ENCODE assay signal across 8 mouse cellular contexts in genomic region chr17:26948316-26949050, GRCm38 (mm10). TPM values are rescaled to one million over a fixed set of nuclear protein-coding genes. Genes with fewer than 3 reads are reported as not detected.
DNase-seq lines count a peak whose midpoint lies in the region; ATAC-seq and TF ChIP-seq lines count a peak whose summit lies in the region.

No protein-coding gene starts in this region.

- peak overlapping the region; percentile 69 for H3K4me3 ChIP-seq in embryonic facial prominence, embryonic 13.5 days
- H3K4me3 ChIP-seq in hindbrain, embryonic 10.5 days, result peak overlapping the region; percentile 75
- H3K4me3 ChIP-seq in midbrain, embryonic 11.5 days (ENCODE audit: low read depth, low read length), result peak overlapping the region; percentile 79

- 1% methylated on average over 16 of the region's 87 CpGs for WGBS in embryonic facial prominence, embryonic 13.5 days
- WGBS in hindbrain, embryonic 10.5 days, result under 1% methylated on average over 54 of the region's 87 CpGs
- WGBS in midbrain, embryonic 11.5 days, result 0% methylated on average over 16 of the region's 87 CpGs

- DNase-seq in layer of hippocampus, adult 11-12 months (ENCODE audit: low spot score), result peak; percentile 59
- DNase-seq in layer of hippocampus, adult 9-11 months, result no peak
- no peak for DNase-seq in Patski (ENCODE audit: low read depth, low spot score)
- peak; percentile 71 for DNase-seq in hindbrain, embryonic 10.5 days (ENCODE audit: low spot score)
- DNase-seq in left cerebral cortex, postnatal 4 days, result peak; percentile 58
- DNase-seq in midbrain, embryonic 11.5 days (ENCODE audit: low spot score, missing footprints), result peak; percentile 95
- peak; percentile 33 for DNase-seq in thymus, postnatal 25 days

- H3K4me1 ChIP-seq in embryonic facial prominence, embryonic 13.5 days, result peaks cover 75% of the 10 kb centered on the region
- H3K4me1 ChIP-seq in hindbrain, embryonic 10.5 days (replicated peaks), result peaks cover 97% of the 10 kb centered on the region
- H3K4me1 ChIP-seq in midbrain, embryonic 11.5 days (ENCODE audit: control insufficient read depth, insufficient read depth, low read length), result peaks cover 70% of the 10 kb centered on the region

- ATAC-seq in Patski, result peak; percentile 23
- no peak for ATAC-seq in embryonic facial prominence, embryonic 13.5 days (ENCODE audit: insufficient number of reproducible peaks, insufficient read depth, low FRiP score, low TSS enrichment, low read depth)
- no peak for ATAC-seq in midbrain, embryonic 11.5 days (ENCODE audit: low FRiP score)

- intact Hi-C loops in left cerebral cortex, postnatal 4 days (cut with DNase I), result no loop called here

- in situ Hi-C loops in Patski (cut with MboI; ENCODE audit: low pct_unique_long_range_greater_than_20kb), result loop anchor here (25.0 kb wide), 1 partner anchor 164 kb away; no protein-coding TSS in a partner anchor

- peak overlapping the region; percentile 72 for H3K27ac ChIP-seq in embryonic facial prominence, embryonic 13.5 days
- H3K27ac ChIP-seq in hindbrain, embryonic 10.5 days, result peak overlapping the region; percentile 93
- peak overlapping the region; percentile 69 for H3K27ac ChIP-seq in midbrain, embryonic 11.5 days (ENCODE audit: low read depth, low read length)

- peaks cover 6% of the 10 kb centered on the region; the same call in 1 of the 2 replicates for H3K36me3 ChIP-seq in embryonic facial prominence, embryonic 13.5 days
- H3K36me3 ChIP-seq in hindbrain, embryonic 10.5 days, result peaks cover 15% of the 10 kb centered on the region; the same call in 1 of the 2 replicates
- H3K36me3 ChIP-seq in midbrain, embryonic 11.5 days (ENCODE audit: control insufficient read depth, insufficient read depth, low read length), result no peaks in the 10 kb centered on the region

- H3K27me3 ChIP-seq in Patski, result no peaks in the 10 kb centered on the region
- no peaks in the 10 kb centered on the region for H3K27me3 ChIP-seq in embryonic facial prominence, embryonic 13.5 days
- peaks cover 18% of the 10 kb centered on the region for H3K27me3 ChIP-seq in hindbrain, embryonic 10.5 days (ENCODE audit: insufficient read depth, poor library complexity, severe bottlenecking)
- no peaks in the 10 kb centered on the region for H3K27me3 ChIP-seq in midbrain, embryonic 11.5 days (ENCODE audit: control insufficient read depth, insufficient read depth, low read length)

- peak overlapping the region; percentile 92 for H3K4me2 ChIP-seq in embryonic facial prominence, embryonic 13.5 days
- H3K4me2 ChIP-seq in midbrain, embryonic 11.5 days, result peak overlapping the region; percentile 100

- H3K9ac ChIP-seq in embryonic facial prominence, embryonic 13.5 days, result peak overlapping the region; percentile 84
- peak overlapping the region; percentile 82 for H3K9ac ChIP-seq in midbrain, embryonic 11.5 days (ENCODE audit: low read length)

- no peak for TF ChIP-seq CTCF in Patski (IDR thresholded peaks at IDR 0.05)

- no peaks in the 10 kb centered on the region for H3K9me3 ChIP-seq in embryonic facial prominence, embryonic 13.5 days
- H3K9me3 ChIP-seq in hindbrain, embryonic 10.5 days, result no peaks in the 10 kb centered on the region
- no peaks in the 10 kb centered on the region for H3K9me3 ChIP-seq in midbrain, embryonic 11.5 days (ENCODE audit: control insufficient read depth, low read length)

- CTCF ChIA-PET in Patski (lab: Charles Lee), result no interaction called here

- POLR2A ChIA-PET in Patski (lab: Charles Lee), result interaction anchor here (0.8 to 1.0 kb wide), 2 partner anchors 9 to 98 kb away, joined by 3 to 4 read pairs; partner anchors contain the start of gene Cuta

RNA-seq across cellular contexts. Expression of gene Syngap1, which starts 7.4 kb away (rescaled TPM):
- 43.4 TPM for polyA plus RNA-seq in Patski (2021)
- polyA plus RNA-seq in embryonic facial prominence, embryonic 13.5 days (2015; fragmentation: Nextera tagmentation; extraction: Ambion mirVana), result 3.4 and 3.7 TPM in 2 replicates
- 2.0 TPM in 2 replicates for polyA plus RNA-seq in hindbrain, embryonic 10.5 days (2016; fragmentation: Nextera tagmentation; extraction: Ambion mirVana)
- 100 to 1,000 TPM; 350 to 366 TPM for total RNA-seq in left cerebral cortex, postnatal 4 days (2021)
- 1.8 and 2.3 TPM in 2 replicates for polyA plus RNA-seq in midbrain, embryonic 11.5 days (2014; fragmentation: Nextera tagmentation; extraction: Ambion mirVana)

RNA-seq across cellular contexts. Expression of gene Cuta, which starts 9.1 kb away (rescaled TPM):
- polyA plus RNA-seq in Patski (2021), result 119 TPM
- polyA plus RNA-seq in embryonic facial prominence, embryonic 13.5 days (2015; fragmentation: Nextera tagmentation; extraction: Ambion mirVana), result 162 and 180 TPM in 2 replicates
- 186 and 189 TPM in 2 replicates for polyA plus RNA-seq in hindbrain, embryonic 10.5 days (2016; fragmentation: Nextera tagmentation; extraction: Ambion mirVana)
- 10 to 100 TPM; 78.8 TPM for total RNA-seq in left cerebral cortex, postnatal 4 days (2021)
- polyA plus RNA-seq in midbrain, embryonic 11.5 days (2014; fragmentation: Nextera tagmentation; extraction: Ambion mirVana), result 146 and 157 TPM in 2 replicates

RNA-seq across cellular contexts. Expression of gene Phf1, which starts 15.6 kb away (rescaled TPM):
- 37.2 TPM for polyA plus RNA-seq in Patski (2021)
- polyA plus RNA-seq in embryonic facial prominence, embryonic 13.5 days (2015; fragmentation: Nextera tagmentation; extraction: Ambion mirVana), result 12.7 and 15.4 TPM in 2 replicates
- polyA plus RNA-seq in hindbrain, embryonic 10.5 days (2016; fragmentation: Nextera tagmentation; extraction: Ambion mirVana), result 4.5 and 8.2 TPM in 2 replicates
- 10 to 100 TPM; 30.5 to 33.6 TPM for total RNA-seq in left cerebral cortex, postnatal 4 days (2021)
- polyA plus RNA-seq in midbrain, embryonic 11.5 days (2014; fragmentation: Nextera tagmentation; extraction: Ambion mirVana), result 3.6 and 3.7 TPM in 2 replicates

RNA-seq across cellular contexts. Expression of gene Zbtb9, which starts 24.5 kb away (rescaled TPM):
- polyA plus RNA-seq in Patski (2021), result 7.1 TPM
- polyA plus RNA-seq in embryonic facial prominence, embryonic 13.5 days (2015; fragmentation: Nextera tagmentation; extraction: Ambion mirVana), result 16.0 and 16.1 TPM in 2 replicates
- 16.5 and 19.9 TPM in 2 replicates for polyA plus RNA-seq in hindbrain, embryonic 10.5 days (2016; fragmentation: Nextera tagmentation; extraction: Ambion mirVana)
- 10 to 100 TPM; 17.0 to 18.1 TPM for total RNA-seq in left cerebral cortex, postnatal 4 days (2021)
- polyA plus RNA-seq in midbrain, embryonic 11.5 days (2014; fragmentation: Nextera tagmentation; extraction: Ambion mirVana), result 13.4 and 13.6 TPM in 2 replicates

RNA-seq across cellular contexts. Expression of gene Kifc5b, which starts 31.6 kb away (rescaled TPM):
- 20.8 TPM for polyA plus RNA-seq in Patski (2021)
- 8.9 and 10.2 TPM in 2 replicates for polyA plus RNA-seq in embryonic facial prominence, embryonic 13.5 days (2015; fragmentation: Nextera tagmentation; extraction: Ambion mirVana)
- 9.2 and 12.0 TPM in 2 replicates for polyA plus RNA-seq in hindbrain, embryonic 10.5 days (2016; fragmentation: Nextera tagmentation; extraction: Ambion mirVana)
- 1 to 10 TPM; 4.8 to 6.0 TPM for total RNA-seq in left cerebral cortex, postnatal 4 days (2021)
- 3.8 and 6.4 TPM in 2 replicates for polyA plus RNA-seq in midbrain, embryonic 11.5 days (2014; fragmentation: Nextera tagmentation; extraction: Ambion mirVana)

Comparison
In these comparisons a context has a peak if more than half of its experiments do, and no peak if none do; other contexts are left out.
1. DNase-seq: peak in layer of hippocampus, adult 11-12 months (single experiment), hindbrain, embryonic 10.5 days (single experiment), left cerebral cortex, postnatal 4 days (single experiment), midbrain, embryonic 11.5 days (single experiment) and thymus, postnatal 25 days (single experiment); none in layer of hippocampus, adult 9-11 months (single experiment) and Patski (single experiment).
2. Peak in every context shown above with its lines, with median percentiles within 50 percentile points of each other: H3K27ac ChIP-seq and H3K4me3 ChIP-seq.